In the genomic region with DNA sequence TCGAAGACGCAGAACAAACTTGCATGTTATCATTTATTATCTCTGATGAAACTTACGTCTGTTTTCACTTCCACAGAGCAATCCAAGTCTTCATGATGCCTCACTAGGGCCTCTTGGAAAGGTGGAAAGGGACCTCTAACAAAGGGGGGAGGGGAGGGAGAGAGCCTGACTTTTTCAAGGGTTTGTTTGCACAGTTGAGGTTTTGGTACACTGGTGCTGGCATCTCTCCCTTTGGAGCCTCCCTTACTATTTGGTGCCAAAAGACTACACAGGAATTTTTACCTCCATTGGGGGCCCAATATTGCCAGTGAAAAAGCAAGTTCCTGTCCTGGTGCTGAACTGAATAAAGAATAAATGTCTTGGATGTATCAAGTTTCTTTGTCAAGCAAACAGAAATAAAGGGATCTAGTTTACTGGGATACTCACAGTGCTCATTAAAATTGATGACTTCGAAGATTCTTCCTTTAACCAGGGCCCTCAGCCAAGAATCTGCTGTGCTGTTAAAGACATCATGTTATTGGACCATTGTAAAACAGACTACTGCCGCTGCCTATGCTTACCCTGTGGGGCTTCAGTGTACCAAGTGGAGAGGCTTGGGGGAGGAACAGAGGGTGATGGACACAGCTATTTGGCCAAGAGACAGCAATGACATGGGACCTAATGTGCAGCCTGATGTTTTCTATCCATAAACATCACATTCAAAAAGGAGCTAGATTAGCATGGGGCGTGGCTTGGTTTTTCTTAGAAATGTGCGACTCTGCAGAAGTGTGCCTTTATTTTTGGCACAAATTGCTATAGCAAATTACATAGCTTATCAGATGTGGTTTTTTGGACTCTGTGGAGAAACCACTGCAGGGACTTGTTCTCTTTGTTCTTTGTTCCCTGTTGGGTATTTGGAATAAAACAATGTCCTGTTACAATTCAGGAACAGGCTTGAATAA, we compare ENCODE assay signal across 9 mouse cellular contexts.
DNase-seq lines count a peak whose midpoint lies in the region; ATAC-seq and TF ChIP-seq lines count a peak whose summit lies in the region.
"Had no signal": no experiment of that assay in that cellular context is flagged by ENCODE, and none has a peak within 500 bp of the region (broad histone marks: within the 10 kb centered on the region; RNA-seq: fewer than 3 reads in every experiment).

No protein-coding gene starts in this region.

- peak; percentile 58 for ATAC-seq in kidney, embryonic 16.5 days (ENCODE audit: low FRiP score, low TSS enrichment)
- ATAC-seq in G1E (ENCODE audit: extremely low read depth, insufficient number of reproducible peaks, low FRiP score, poor library complexity, severe bottlenecking) = peak; percentile 70
- peak; percentile 69 for ATAC-seq in liver, embryonic 15.5 days (ENCODE audit: insufficient read depth)
- ATAC-seq: intestine, embryonic 16.5 days had no signal

- no peak overlapping the region for H3K4me2 ChIP-seq in kidney, embryonic 16.5 days (replicated peaks; ENCODE audit: low read depth, low read length)
- H3K4me2 ChIP-seq in liver, embryonic 15.5 days = peak overlapping the region; percentile 29; the same call in 1 of the 2 replicates

- no peaks in the 10 kb centered on the region for H3K36me3 ChIP-seq in kidney, embryonic 16.5 days (ENCODE audit: insufficient read depth, low read length)
- no peaks in the 10 kb centered on the region for H3K36me3 ChIP-seq in G1E (replicated peaks)
- no peaks in the 10 kb centered on the region for H3K36me3 ChIP-seq in liver, embryonic 15.5 days (replicated peaks)

- DNase-seq in kidney, postnatal 36 days = no peak
- DNase-seq in G1E (ENCODE audit: low spot score) = peak; percentile 5
- peak; percentile 81 for DNase-seq in brain, embryonic 14.5 days (ENCODE audit: low read depth)
- no peak for DNase-seq in cerebellum, adult 9-10 months
- no peak for DNase-seq in thymus, postnatal 0 days (ENCODE audit: low spot score)
- DNase-seq in embryo, embryonic 10 days (ENCODE audit: low spot score) = no peak

- no peaks in the 10 kb centered on the region for H3K27me3 ChIP-seq in kidney, embryonic 16.5 days (ENCODE audit: insufficient read depth, low read length)
- H3K27me3 ChIP-seq in G1E (ENCODE audit: insufficient read depth, low read length) = no peaks in the 10 kb centered on the region; the same call in 1 of the 2 replicates
- H3K27me3 ChIP-seq in liver, embryonic 15.5 days = no peaks in the 10 kb centered on the region; the same call in 1 of the 2 replicates

- H3K4me3 ChIP-seq in kidney, embryonic 16.5 days (ENCODE audit: low read length) = no peak overlapping the region
- peak overlapping the region; percentile 25; the same call in 1 of the 2 replicates for H3K4me3 ChIP-seq in G1E (ENCODE audit: low read depth, low read length)
- no peak overlapping the region for H3K4me3 ChIP-seq in liver, embryonic 15.5 days (replicated peaks)

- no peak for TF ChIP-seq CTCF in G1E (IDR thresholded peaks at IDR 0.05; ENCODE audit: low read depth, low read length)
- no peak for TF ChIP-seq CTCF in brain, embryonic 14.5 days (IDR thresholded peaks at IDR 0.05; ENCODE audit: borderline replicate concordance, extremely low read depth, insufficient read depth, insufficient read length)

- WGBS in kidney, embryonic 16.5 days = 47% methylated on average over 7 of the region's 7 CpGs
- WGBS in liver, embryonic 15.5 days (ENCODE audit: insufficient replicate concordance) = 29% methylated on average over 7 of the region's 7 CpGs

- H3K4me1 ChIP-seq in kidney, embryonic 16.5 days (ENCODE audit: insufficient read depth, low read length) = peaks cover 28% of the 10 kb centered on the region
- peaks cover 59% of the 10 kb centered on the region for H3K4me1 ChIP-seq in G1E (ENCODE audit: insufficient read depth, low read depth, low read length)
- peaks cover 36% of the 10 kb centered on the region for H3K4me1 ChIP-seq in liver, embryonic 15.5 days (replicated peaks)

- no peak for TF ChIP-seq POLR2A in brain, embryonic 14.5 days (IDR thresholded peaks at IDR 0.05; ENCODE audit: borderline replicate concordance, extremely low read depth, insufficient read depth, insufficient read length, poor library complexity, severe bottlenecking)

- no peak overlapping the region for H3K9ac ChIP-seq in kidney, embryonic 16.5 days (replicated peaks; ENCODE audit: low read length)
- H3K9ac ChIP-seq in liver, embryonic 15.5 days = no peak overlapping the region

- 0 out of 2 replicates have a peak, but pooled peaks cover 3% of the 10 kb centered on the region for H3K9me3 ChIP-seq in kidney, embryonic 16.5 days (ENCODE audit: low read length)
- H3K9me3 ChIP-seq in G1E (replicated peaks) = no peaks in the 10 kb centered on the region
- no peaks in the 10 kb centered on the region for H3K9me3 ChIP-seq in liver, embryonic 15.5 days (replicated peaks)

- H3K27ac ChIP-seq in kidney, embryonic 16.5 days (ENCODE audit: low read length) = no peak overlapping the region
- H3K27ac ChIP-seq in liver, embryonic 15.5 days (replicated peaks) = peak overlapping the region; percentile 58

Comparison
In these comparisons a context has a peak if more than half of its experiments do, and no peak if none do; other contexts are left out.
1. DNase-seq: peak in G1E (single experiment) and brain, embryonic 14.5 days (single experiment); none in kidney, postnatal 36 days (0 of 2), cerebellum, adult 9-10 months (single experiment), thymus, postnatal 0 days (single experiment) and embryo, embryonic 10 days (single experiment).
2. Peak in every context shown above with its lines, with median percentiles within 50 percentile points of each other: ATAC-seq.